Comparison of ENCODE assay signal across 8 mouse cellular contexts in the genomic region with DNA sequence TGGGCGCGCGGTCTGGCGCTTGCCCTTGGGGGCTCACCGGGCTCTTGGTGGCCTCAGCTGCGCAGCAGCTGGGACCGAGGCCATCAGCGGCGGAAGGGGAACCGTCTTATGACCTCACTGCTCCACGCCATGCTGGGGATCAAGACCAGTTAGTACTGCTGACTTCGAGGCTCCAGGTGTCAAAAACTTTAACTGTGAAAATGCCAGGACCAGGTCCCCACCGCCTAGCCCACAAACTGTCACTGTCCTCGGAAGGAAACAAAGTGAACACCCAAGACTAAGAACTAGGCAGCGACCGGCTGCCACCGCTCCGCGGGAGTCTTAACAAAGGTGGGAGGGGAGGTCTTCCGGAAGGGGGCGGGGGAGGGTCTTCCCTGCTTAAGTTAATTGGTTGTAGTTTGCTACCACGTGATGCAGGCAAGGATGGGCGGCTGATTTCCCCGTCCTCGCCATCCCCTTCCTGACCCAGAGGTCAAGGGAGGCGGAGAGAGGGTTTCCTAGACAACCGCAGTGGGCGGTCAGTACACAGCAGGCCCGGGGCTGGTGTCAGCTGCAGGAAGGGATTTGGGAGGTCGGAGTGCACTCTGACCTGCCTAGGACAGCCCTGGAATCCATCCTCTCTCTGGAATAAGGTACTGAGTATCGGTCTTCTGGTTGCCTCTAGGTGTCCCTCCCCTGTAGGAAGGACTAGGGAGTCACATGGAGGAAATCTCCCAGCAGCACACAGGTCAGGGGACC. TPM values are rescaled to one million over a fixed set of nuclear protein-coding genes. Genes with fewer than 3 reads are reported as not detected.
DNase-seq lines count a peak whose midpoint lies in the region; ATAC-seq lines count a peak whose summit lies in the region.

A gene (plus strand): TSS at position 28 of the 738 bp plus-strand sequence.

- no peaks in the 10 kb centered on the region for H3K36me3 ChIP-seq in embryonic facial prominence, embryonic 11.5 days (replicated peaks; ENCODE audit: control insufficient read depth, insufficient read depth, low read depth, low read length)
- no peaks in the 10 kb centered on the region for H3K36me3 ChIP-seq in limb, embryonic 13.5 days
- H3K36me3 ChIP-seq in midbrain, embryonic 11.5 days (ENCODE audit: control insufficient read depth, insufficient read depth, low read length) = no peaks in the 10 kb centered on the region
- no peaks in the 10 kb centered on the region for H3K36me3 ChIP-seq in stomach, embryonic 14.5 days (ENCODE audit: control insufficient read depth, insufficient read depth, low read length)

- WGBS in embryonic facial prominence, embryonic 11.5 days = under 1% methylated on average over 31 of the region's 31 CpGs
- 1% methylated on average over 31 of the region's 31 CpGs for WGBS in limb, embryonic 13.5 days
- WGBS in midbrain, embryonic 11.5 days = under 1% methylated on average over 31 of the region's 31 CpGs
- under 1% methylated on average over 31 of the region's 31 CpGs for WGBS in stomach, embryonic 14.5 days

- peak; percentile 91 for ATAC-seq in embryonic facial prominence, embryonic 11.5 days (replicated peaks; ENCODE audit: insufficient number of reproducible peaks, low FRiP score, low TSS enrichment, low read depth)
- ATAC-seq in limb, embryonic 13.5 days (ENCODE audit: low FRiP score, low read depth) = peak; percentile 80
- peak; percentile 96 for ATAC-seq in midbrain, embryonic 11.5 days (ENCODE audit: low FRiP score)
- peak; percentile 71 for ATAC-seq in stomach, embryonic 14.5 days (ENCODE audit: insufficient number of reproducible peaks, insufficient read depth, low FRiP score, low read depth)
- no peak for ATAC-seq in activated CD4-positive, CD25-positive, alpha-beta regulatory T cell, adult 4 months

- no peaks in the 10 kb centered on the region for H3K9me3 ChIP-seq in embryonic facial prominence, embryonic 11.5 days (replicated peaks; ENCODE audit: control insufficient read depth, low read length)
- no peaks in the 10 kb centered on the region for H3K9me3 ChIP-seq in limb, embryonic 13.5 days
- no peaks in the 10 kb centered on the region for H3K9me3 ChIP-seq in midbrain, embryonic 11.5 days (ENCODE audit: control insufficient read depth, low read length)
- H3K9me3 ChIP-seq in stomach, embryonic 14.5 days (ENCODE audit: control insufficient read depth, low read depth, low read length) = no peaks in the 10 kb centered on the region

- no peak within 1 kb of the TSS for H3K27ac ChIP-seq in embryonic facial prominence, embryonic 11.5 days (replicated peaks; ENCODE audit: low read depth, low read length)
- no peak within 1 kb of the TSS for H3K27ac ChIP-seq in limb, embryonic 13.5 days
- peak within 1 kb of the TSS; percentile 57; the same call in 1 of the 2 replicates for H3K27ac ChIP-seq in midbrain, embryonic 11.5 days (ENCODE audit: low read depth, low read length)
- no peak within 1 kb of the TSS for H3K27ac ChIP-seq in stomach, embryonic 14.5 days (ENCODE audit: low read length)

- peak; percentile 34 for DNase-seq in adrenal gland, postnatal 25 days
- DNase-seq in embryonic facial prominence, embryonic 11.5 days (ENCODE audit: low spot score) = peak; percentile 90
- peak; percentile 72 to 80 for DNase-seq in heart, adult 9 months (ENCODE audit: low spot score in 2 of 2)
- peak; percentile 41 for DNase-seq in kidney, adult 18-20 months
- peak; percentile 98 for DNase-seq in midbrain, embryonic 11.5 days (ENCODE audit: low spot score, missing footprints)

- no peaks in the 10 kb centered on the region for H3K4me1 ChIP-seq in embryonic facial prominence, embryonic 11.5 days (ENCODE audit: control insufficient read depth, insufficient read depth, low read length)
- peaks cover 14% of the 10 kb centered on the region for H3K4me1 ChIP-seq in limb, embryonic 13.5 days
- peaks cover 11% of the 10 kb centered on the region for H3K4me1 ChIP-seq in midbrain, embryonic 11.5 days (ENCODE audit: control insufficient read depth, insufficient read depth, low read length)
- no peaks in the 10 kb centered on the region for H3K4me1 ChIP-seq in stomach, embryonic 14.5 days (ENCODE audit: control insufficient read depth, insufficient read depth, low read length)

- H3K4me3 ChIP-seq in embryonic facial prominence, embryonic 11.5 days (ENCODE audit: low read depth, low read length) = peak within 1 kb of the TSS; percentile 39
- H3K4me3 ChIP-seq in limb, embryonic 13.5 days = peak within 1 kb of the TSS; percentile 49
- peak within 1 kb of the TSS; percentile 37 for H3K4me3 ChIP-seq in midbrain, embryonic 11.5 days (ENCODE audit: low read depth, low read length)
- peak within 1 kb of the TSS; percentile 34 for H3K4me3 ChIP-seq in stomach, embryonic 14.5 days (ENCODE audit: low read depth, low read length)

- peak within 1 kb of the TSS; percentile 61 for H3K9ac ChIP-seq in embryonic facial prominence, embryonic 11.5 days (replicated peaks; ENCODE audit: low read length)
- H3K9ac ChIP-seq in limb, embryonic 13.5 days = peak within 1 kb of the TSS; percentile 66
- peak within 1 kb of the TSS; percentile 66 for H3K9ac ChIP-seq in midbrain, embryonic 11.5 days (ENCODE audit: low read length)
- H3K9ac ChIP-seq in stomach, embryonic 14.5 days (replicated peaks; ENCODE audit: low read depth, low read length) = no peak within 1 kb of the TSS; the same call in 1 of the 2 replicates

- no peaks in the 10 kb centered on the region for H3K27me3 ChIP-seq in embryonic facial prominence, embryonic 11.5 days (ENCODE audit: control insufficient read depth, insufficient read depth, low read length)
- H3K27me3 ChIP-seq in limb, embryonic 13.5 days = no peaks in the 10 kb centered on the region
- no peaks in the 10 kb centered on the region for H3K27me3 ChIP-seq in midbrain, embryonic 11.5 days (ENCODE audit: control insufficient read depth, insufficient read depth, low read length)
- no peaks in the 10 kb centered on the region for H3K27me3 ChIP-seq in stomach, embryonic 14.5 days (ENCODE audit: control insufficient read depth, insufficient read depth, low read length)

- H3K4me2 ChIP-seq in embryonic facial prominence, embryonic 11.5 days (ENCODE audit: low read depth, low read length) = peak within 1 kb of the TSS; percentile 70
- peak within 1 kb of the TSS; percentile 87 for H3K4me2 ChIP-seq in limb, embryonic 13.5 days (replicated peaks)
- H3K4me2 ChIP-seq in midbrain, embryonic 11.5 days = peak within 1 kb of the TSS; percentile 61
- peak within 1 kb of the TSS; percentile 92 for H3K4me2 ChIP-seq in stomach, embryonic 14.5 days (replicated peaks; ENCODE audit: low read depth, low read length)

RNA-seq across cellular contexts. Expression of the gene that starts here (rescaled TPM):
- 9.6 and 10.2 TPM in 2 replicates for total RNA-seq in adrenal gland, postnatal 25 days (2021)
- polyA plus RNA-seq in embryonic facial prominence, embryonic 11.5 days (2014; fragmentation: Nextera tagmentation; extraction: Ambion mirVana) = 1.5 and 2.1 TPM in 2 replicates
- polyA plus RNA-seq in limb, embryonic 13.5 days (2015; fragmentation: Nextera tagmentation; extraction: Ambion mirVana) = 0.43 and 0.59 TPM in 2 replicates
- 1.5 and 1.9 TPM in 2 replicates for polyA plus RNA-seq in midbrain, embryonic 11.5 days (2014; fragmentation: Nextera tagmentation; extraction: Ambion mirVana)
- polyA plus RNA-seq in stomach, embryonic 14.5 days (2014; fragmentation: Nextera tagmentation; extraction: Ambion mirVana) = 0.34 and 0.42 TPM in 2 replicates
- polyA plus RNA-seq in activated CD4-positive, CD25-positive, alpha-beta regulatory T cell, adult 4 months (2017; shearing (Covaris generic)) = not detected

Comparison
In these comparisons a context has a peak if more than half of its experiments do, and no peak if none do; other contexts are left out.
1. Peak in ATAC-seq, H3K4me3 ChIP-seq, H3K9ac ChIP-seq and H3K4me2 ChIP-seq in limb, embryonic 13.5 days; RNA of the gene not detected or under 1 TPM.
2. Peak in ATAC-seq, H3K4me3 ChIP-seq and H3K4me2 ChIP-seq in stomach, embryonic 14.5 days; RNA of the gene not detected or under 1 TPM.
3. DNase-seq: peak in every context shown above with its lines; median percentile 98 in midbrain, embryonic 11.5 days; 90 in embryonic facial prominence, embryonic 11.5 days; 76 in heart, adult 9 months; 41 in kidney, adult 18-20 months; 34 in adrenal gland, postnatal 25 days.